Mouse (Mus musculus) liver, adult 2 months (tissue): ENCODE results near the gene Shank3. TPM values are rescaled to one million over a fixed set of nuclear protein-coding genes. Genes with fewer than 3 reads are reported as not detected.
A peak's percentile ranks its signal among the peaks of the same experiment; 100 is the strongest.

Experiments
- DNase-seq: peaks from one replicate; pipeline ENCODE4 v3.0.0-alpha.2; 2011; ENCODE audit warnings: low read depth, low spot score; ENCODE audit errors: extremely low read depth
- H3K27ac ChIP-seq: fragments of 200-500 bp; replicated peaks from 2 replicates; pipeline ENCODE4 v1.5.1; 2012; ENCODE audit warnings: low read depth, mild to moderate bottlenecking, control low read depth, inconsistent platforms, low read length; ENCODE audit not compliant: insufficient read depth
- H3K27me3 ChIP-seq: fragments of 200-500 bp; 2 replicates; pipeline ENCODE4 v1.6.1; 2012; ENCODE audit warnings: mild to moderate bottlenecking, moderate library complexity, low read length, inconsistent platforms; ENCODE audit not compliant: control insufficient read depth, insufficient read depth
- H3K36me3 ChIP-seq: fragments of 200-500 bp; 2 replicates; pipeline ENCODE4 v1.6.1; 2012; ENCODE audit warnings: low read length, inconsistent platforms; ENCODE audit not compliant: control insufficient read depth, insufficient read depth
- H3K4me1 ChIP-seq: fragments of 200-500 bp; 2 replicates; pipeline ENCODE4 v1.6.1; 2011; ENCODE audit warnings: low read length; ENCODE audit not compliant: control insufficient read depth, insufficient read depth
- H3K4me3 ChIP-seq: fragments of 200-500 bp; 2 replicates; pipeline ENCODE4 v1.5.1; 2011; ENCODE audit warnings: low read depth, mild to moderate bottlenecking, control low read depth, low read length, moderate library complexity; ENCODE audit not compliant: insufficient read depth
- H3K79me2 ChIP-seq: fragments of 200-500 bp; 2 replicates; pipeline ENCODE4 v1.6.1; 2012; ENCODE audit warnings: inconsistent platforms, mild to moderate bottlenecking, low read length, moderate library complexity; ENCODE audit not compliant: control insufficient read depth, insufficient read depth
- H3K9ac ChIP-seq: fragments of 200-500 bp; 2 replicates; pipeline ENCODE4 v1.6.1; 2012; ENCODE audit warnings: low read depth, mild to moderate bottlenecking, control low read depth, inconsistent platforms, low read length
- CTCF ChIP-seq: fragments of 200-500 bp; IDR thresholded peaks from 2 replicates; pipeline ENCODE4 v1.5.1; 2011; ENCODE audit warnings: low read depth, low read length, control low read depth
- POLR2A ChIP-seq: fragments of 200-500 bp; IDR thresholded peaks from 2 replicates; pipeline ENCODE4 v1.6.1; 2011; ENCODE audit warnings: low read length, control low read depth; ENCODE audit not compliant: insufficient read depth; ENCODE audit errors: extremely low read depth
- WGBS: fragments of 180-500 bp; shearing (Covaris S2); methylation state at CpG from one replicate; pipeline ENCODE4 v1.1.7; 2018; 5-methylcytosine and 5-hydroxymethylcytosine counted together
- polyA plus RNA-seq: library from polyadenylated mRNA; depleted of rRNA; stranded (reverse); fragments of >200 nt; gene quantifications from 2 replicates; pipeline ENCODE4 v1.2.3, GENCODE M21; 2012
- total RNA-seq: library from RNA; depleted of rRNA; stranded (reverse); fragments of >200 nt; gene quantifications from 2 replicates; pipeline ENCODE4 v1.2.3, GENCODE M21; 2014

The Shank3 gene
- total and polyA plus RNA-seq, 2 experiments, result 1.5 to 3.9 TPM

- H3K4me3 ChIP-seq, result no peak overlapping the region
- 42% methylated on average over 11 of the region's 11 CpGs for WGBS
- TF ChIP-seq CTCF (no peak), POLR2A (no peak)
Observed at GRCm38 (mm10) chr15:89548837-89549236, 49.4 kb downstream of the Shank3 start.

GRCm38 (mm10) chr15:89550506-89550905 lies 51.1 kb downstream of the Shank3 start:
- Histone ChIP-seq H3K4me1 (no peaks in the 10 kb centered on the region), H3K79me2 (no peaks in the 10 kb centered on the region), H3K4me3 (no peak overlapping the region), H3K36me3 (no peaks in the 10 kb centered on the region), H3K27ac (no peak overlapping the region), H3K27me3 (no peaks in the 10 kb centered on the region), H3K9ac (no peak overlapping the region)
- no peak for DNase-seq
- no peak for TF ChIP-seq CTCF
- no peak for TF ChIP-seq POLR2A
- WGBS, result 83% methylated on average over 8 of the region's 8 CpGs

More at GRCm38 (mm10) chr15:89548837-89549236, 49.4 kb downstream of the Shank3 start:
- no peak overlapping the region for H3K27ac ChIP-seq
- H3K79me2 ChIP-seq, result no peaks in the 10 kb centered on the region
- no peak overlapping the region for H3K9ac ChIP-seq
- no peak for DNase-seq
- no peaks in the 10 kb centered on the region for H3K36me3 ChIP-seq
- H3K27me3 ChIP-seq, result no peaks in the 10 kb centered on the region
- no peaks in the 10 kb centered on the region for H3K4me1 ChIP-seq

- 85% methylated on average over 1 of the region's 1 CpGs for WGBS
- no peaks in the 10 kb centered on the region for H3K79me2 ChIP-seq
- H3K4me3 ChIP-seq, result no peak overlapping the region
- H3K27ac ChIP-seq, result no peak overlapping the region
- H3K27me3 ChIP-seq, result no peaks in the 10 kb centered on the region
- no peaks in the 10 kb centered on the region for H3K4me1 ChIP-seq
- DNase-seq, result no peak
- no peak overlapping the region for H3K9ac ChIP-seq
- TF ChIP-seq CTCF (no peak), POLR2A (no peak)
- H3K36me3 ChIP-seq, result no peaks in the 10 kb centered on the region
Observed at GRCm38 (mm10) chr15:89551733-89552132, 52.3 kb downstream of the Shank3 start.

- no peak overlapping the region for H3K27ac ChIP-seq
- no peak overlapping the region for H3K4me3 ChIP-seq
- TF ChIP-seq CTCF (no peak), POLR2A (no peak)
- no peaks in the 10 kb centered on the region for H3K4me1 ChIP-seq
- H3K27me3 ChIP-seq, result peaks cover 2% of the 10 kb centered on the region; the same call in 1 of the 2 replicates
- no peaks in the 10 kb centered on the region for H3K36me3 ChIP-seq
- 78% methylated on average over 6 of the region's 6 CpGs for whole genome bisulfite sequencing
- no peaks in the 10 kb centered on the region for H3K79me2 ChIP-seq
- H3K9ac ChIP-seq, result no peak overlapping the region
- DNase-seq, result no peak
Observed at GRCm38 (mm10) chr15:89555591-89555990, 56.2 kb downstream of the Shank3 start.

- no peaks in the 10 kb centered on the region for H3K79me2 ChIP-seq
- TF ChIP-seq POLR2A, result no peak
- 0 out of 2 replicates have a peak, but pooled peaks have one; percentile 12 for TF ChIP-seq CTCF
- H3K36me3 ChIP-seq, result no peaks in the 10 kb centered on the region
- 37% methylated on average over 23 of the region's 23 CpGs for WGBS
- no peak for DNase-seq
- no peak overlapping the region for H3K9ac ChIP-seq
- H3K4me1 ChIP-seq, result no peaks in the 10 kb centered on the region
- H3K4me3 ChIP-seq, result no peak overlapping the region
- no peak overlapping the region for H3K27ac ChIP-seq
- peaks cover 2% of the 10 kb centered on the region; the same call in 1 of the 2 replicates for H3K27me3 ChIP-seq
Observed at GRCm38 (mm10) chr15:89556401-89557178, 57.2 kb downstream of the Shank3 start.

GRCm38 (mm10) chr15:89557179-89557995 lies 58.0 kb downstream of the Shank3 start:
- DNase-seq, result no peak
- Histone ChIP-seq H3K4me3 (no peak overlapping the region), H3K36me3 (no peaks in the 10 kb centered on the region), H3K4me1 (no peaks in the 10 kb centered on the region), H3K79me2 (no peaks in the 10 kb centered on the region), H3K9ac (no peak overlapping the region), H3K27ac (no peak overlapping the region), H3K27me3 (peaks cover 2% of the 10 kb centered on the region; the same call in 1 of the 2 replicates)
- WGBS, result 22% methylated on average over 40 of the region's 40 CpGs
- TF ChIP-seq CTCF, result no peak
- no peak for TF ChIP-seq POLR2A
